Mouse (Mus musculus) embryo, embryonic 11.5 days (tissue): Measurements from ENCODE around the gene Vbp1.

Source experiments
- DNase-seq: peaks from one replicate; pipeline ENCODE4 v3.0.0-alpha.2; 2012; ENCODE audit warnings: low read depth, low spot score

Gene Vbp1

GRCm38 (mm10) chrX:75514179-75514972 lies at the start of gene Vbp1:
Vbp1 (plus strand) TSS chrX:75514299.
- peak; percentile 77 for DNase-seq

- peak; percentile 36 for DNase-seq
These were observed 38.9 kb upstream of the Vbp1 start for GRCm38 (mm10) chrX:75475182-75475644.

- no peak for DNase-seq
These were observed 24.2 kb upstream of the Vbp1 start for GRCm38 (mm10) chrX:75489886-75490285.

- DNase-seq: no peak
These were observed 316 bp upstream of the Vbp1 start for GRCm38 (mm10) chrX:75513787-75514178.

- DNase-seq: peak; percentile 22
These were observed 63.7 kb downstream of the Vbp1 start, which contains the start of gene Rab39b for GRCm38 (mm10) chrX:75577582-75578324. Rab39b (minus strand) TSS chrX:75578231.

- DNase-seq: no peak
These were observed 64.4 kb downstream of the Vbp1 start for GRCm38 (mm10) chrX:75578539-75578938.
